Mouse (Mus musculus) forebrain, embryonic 15.5 days (tissue): ENCODE data around the gene Rpn2. TPM values are rescaled to one million over a fixed set of nuclear protein-coding genes. Genes with fewer than 3 reads are reported as not detected.
A peak's percentile ranks its signal among the peaks of the same experiment; 100 is the strongest.

Experiments
- ATAC-seq: fragments of 200-750 bp; cut with Nextera tagmentation; replicated peaks from 2 replicates; pipeline ENCODE4 v1.8.0; 2017; ENCODE audit warnings: mild to moderate bottlenecking, moderate TSS enrichment, moderate library complexity
- H3K27ac ChIP-seq: fragments of 300-500 bp; sonication (generic); replicated peaks from 2 replicates; pipeline ENCODE4 v1.5.1; 2015; ENCODE audit warnings: mild to moderate bottlenecking, inconsistent platforms
- H3K27me3 ChIP-seq: fragments of 300-500 bp; sonication (generic); 2 replicates; pipeline ENCODE4 v1.6.1; 2015; ENCODE audit warnings: inconsistent platforms
- H3K36me3 ChIP-seq: fragments of 300-500 bp; sonication (generic); 2 replicates; pipeline ENCODE4 v1.6.1; 2015; ENCODE audit warnings: mild to moderate bottlenecking, inconsistent platforms
- H3K4me1 ChIP-seq: fragments of 300-500 bp; sonication (generic); 2 replicates; pipeline ENCODE4 v1.6.1; 2015; ENCODE audit warnings: inconsistent platforms
- H3K4me2 ChIP-seq: fragments of 300-500 bp; sonication (generic); replicated peaks from 2 replicates; pipeline ENCODE4 v1.6.1; 2015; ENCODE audit warnings: mild to moderate bottlenecking, inconsistent platforms
- H3K4me3 ChIP-seq: fragments of 300-500 bp; sonication (generic); 2 replicates; pipeline ENCODE4 v1.5.1; 2015; ENCODE audit warnings: mild to moderate bottlenecking, inconsistent platforms
- H3K9ac ChIP-seq: fragments of 300-500 bp; sonication (generic); replicated peaks from 2 replicates; pipeline ENCODE4 v1.6.1; 2015; ENCODE audit warnings: mild to moderate bottlenecking, inconsistent platforms
- H3K9me3 ChIP-seq: fragments of 300-500 bp; sonication (generic); 2 replicates; pipeline ENCODE4 v1.6.1; 2016; ENCODE audit warnings: inconsistent platforms
- WGBS: fragments of 180-500 bp; shearing (Covaris S2); methylation state at CpG from one replicate; pipeline ENCODE4 v1.1.7; 2015; ENCODE audit warnings: mixed read lengths; 5-methylcytosine and 5-hydroxymethylcytosine counted together
- polyA plus RNA-seq: library from polyadenylated mRNA; unstranded; fragments of >200 nt; fragmentation: Nextera tagmentation; extraction: Ambion mirVana; gene quantifications from 2 replicates; pipeline ENCODE4 v1.2.1, GENCODE M21; 2015

Gene Rpn2
- polyA plus RNA-seq, 1 experiment from 2014 or later: 187 TPM

- ATAC-seq: no peak
- H3K4me2 ChIP-seq: no peak overlapping the region
- 40% methylated on average over 7 of the region's 7 CpGs for WGBS
- peak overlapping the region; percentile 51; the same call in 1 of the 2 replicates for H3K27ac ChIP-seq
- no peaks in the 10 kb centered on the region for H3K27me3 ChIP-seq
- H3K4me3 ChIP-seq: no peak overlapping the region
- peaks cover 51% of the 10 kb centered on the region for H3K4me1 ChIP-seq
- peaks cover 54% of the 10 kb centered on the region for H3K36me3 ChIP-seq
- H3K9ac ChIP-seq: no peak overlapping the region
- no peaks in the 10 kb centered on the region for H3K9me3 ChIP-seq
These were observed 35.5 kb downstream of the Rpn2 start for GRCm38 (mm10) chr2:157314310-157314709.

- H3K4me2 ChIP-seq: no peak overlapping the region
- WGBS: 67% methylated on average over 6 of the region's 6 CpGs
- peaks cover 56% of the 10 kb centered on the region for H3K36me3 ChIP-seq
- no peak for ATAC-seq
- H3K9me3 ChIP-seq: no peaks in the 10 kb centered on the region
- peaks cover 56% of the 10 kb centered on the region for H3K4me1 ChIP-seq
- H3K27me3 ChIP-seq: no peaks in the 10 kb centered on the region
- H3K9ac ChIP-seq: no peak overlapping the region
- no peak overlapping the region for H3K4me3 ChIP-seq
- peak overlapping the region; percentile 51 for H3K27ac ChIP-seq
These were observed 36.7 kb downstream of the Rpn2 start for GRCm38 (mm10) chr2:157315486-157315885.

GRCm38 (mm10) chr2:157316358-157316933, 37.6 kb downstream of the Rpn2 start:
- Histone ChIP-seq H3K9ac (no peak overlapping the region), H3K9me3 (no peaks in the 10 kb centered on the region), H3K27ac (peak overlapping the region; percentile 51), H3K36me3 (peaks cover 60% of the 10 kb centered on the region), H3K4me3 (no peak overlapping the region), H3K4me2 (no peak overlapping the region), H3K27me3 (no peaks in the 10 kb centered on the region), H3K4me1 (peaks cover 64% of the 10 kb centered on the region)
- no peak for ATAC-seq
- 86% methylated on average over 14 of the region's 14 CpGs for WGBS

GRCm38 (mm10) chr2:157317220-157317619, 38.4 kb downstream of the Rpn2 start:
- Histone ChIP-seq H3K27me3 (no peaks in the 10 kb centered on the region), H3K9me3 (no peaks in the 10 kb centered on the region), H3K36me3 (peaks cover 57% of the 10 kb centered on the region), H3K4me2 (no peak overlapping the region), H3K9ac (no peak overlapping the region), H3K27ac (0 out of 2 replicates have a peak overlapping the region, but pooled peaks have one; percentile 24), H3K4me1 (peaks cover 72% of the 10 kb centered on the region), H3K4me3 (no peak overlapping the region)
- WGBS: 85% methylated on average over 6 of the region's 6 CpGs
- no peak for ATAC-seq

GRCm38 (mm10) chr2:157320135-157320534, 41.3 kb downstream of the Rpn2 start:
- no peak overlapping the region for H3K9ac ChIP-seq
- H3K36me3 ChIP-seq: peaks cover 62% of the 10 kb centered on the region
- H3K27ac ChIP-seq: peak overlapping the region; percentile 66; the same call in 1 of the 2 replicates
- no peaks in the 10 kb centered on the region for H3K9me3 ChIP-seq
- peaks cover 58% of the 10 kb centered on the region for H3K4me1 ChIP-seq
- no peak overlapping the region for H3K4me2 ChIP-seq
- 52% methylated on average over 8 of the region's 8 CpGs for WGBS
- no peaks in the 10 kb centered on the region for H3K27me3 ChIP-seq
- H3K4me3 ChIP-seq: no peak overlapping the region
- no peak for ATAC-seq

- H3K36me3 ChIP-seq: peaks cover 65% of the 10 kb centered on the region
- H3K9ac ChIP-seq: no peak overlapping the region
- H3K4me1 ChIP-seq: peaks cover 51% of the 10 kb centered on the region
- no peaks in the 10 kb centered on the region for H3K9me3 ChIP-seq
- no peaks in the 10 kb centered on the region for H3K27me3 ChIP-seq
- peak overlapping the region; percentile 66 for H3K27ac ChIP-seq
- WGBS: 13% methylated on average over 5 of the region's 5 CpGs
- no peak overlapping the region for H3K4me3 ChIP-seq
- ATAC-seq: no peak
- no peak overlapping the region for H3K4me2 ChIP-seq
These were observed 42.1 kb downstream of the Rpn2 start for GRCm38 (mm10) chr2:157320886-157321285.

GRCm38 (mm10) chr2:157322029-157322766, 43.4 kb downstream of the Rpn2 start:
- peaks cover 67% of the 10 kb centered on the region for H3K36me3 ChIP-seq
- no peaks in the 10 kb centered on the region for H3K9me3 ChIP-seq
- ATAC-seq: peak; percentile 51; the same call in 1 of the 2 replicates
- H3K9ac ChIP-seq: no peak overlapping the region
- 50% methylated on average over 5 of the region's 5 CpGs for WGBS
- H3K4me3 ChIP-seq: no peak overlapping the region
- no peaks in the 10 kb centered on the region for H3K27me3 ChIP-seq
- peak overlapping the region; percentile 66 for H3K27ac ChIP-seq
- H3K4me2 ChIP-seq: no peak overlapping the region
- peaks cover 44% of the 10 kb centered on the region for H3K4me1 ChIP-seq

GRCm38 (mm10) chr2:157325238-157325637, 46.4 kb downstream of the Rpn2 start:
- Histone ChIP-seq H3K4me2 (no peak overlapping the region), H3K36me3 (peaks cover 45% of the 10 kb centered on the region), H3K27ac (no peak overlapping the region), H3K27me3 (no peaks in the 10 kb centered on the region), H3K4me3 (no peak overlapping the region), H3K4me1 (peaks cover 42% of the 10 kb centered on the region), H3K9me3 (no peaks in the 10 kb centered on the region), H3K9ac (no peak overlapping the region)
- 56% methylated on average over 2 of the region's 2 CpGs for WGBS
- ATAC-seq: no peak

GRCm38 (mm10) chr2:157328106-157328505, 49.3 kb downstream of the Rpn2 start:
- no peaks in the 10 kb centered on the region for H3K9me3 ChIP-seq
- no peaks in the 10 kb centered on the region for H3K27me3 ChIP-seq
- no peak overlapping the region for H3K4me2 ChIP-seq
- 14% methylated on average over 5 of the region's 5 CpGs for WGBS
- H3K4me1 ChIP-seq: peaks cover 22% of the 10 kb centered on the region
- H3K27ac ChIP-seq: peak overlapping the region; percentile 66
- peaks cover 30% of the 10 kb centered on the region for H3K36me3 ChIP-seq
- H3K9ac ChIP-seq: no peak overlapping the region
- H3K4me3 ChIP-seq: no peak overlapping the region
- ATAC-seq: peak; percentile 48

- H3K36me3 ChIP-seq: peaks cover 26% of the 10 kb centered on the region
- WGBS: 5% methylated on average over 11 of the region's 11 CpGs
- ATAC-seq: peak; percentile 59
- no peaks in the 10 kb centered on the region for H3K9me3 ChIP-seq
- no peak overlapping the region; the same call in 1 of the 2 replicates for H3K9ac ChIP-seq
- no peaks in the 10 kb centered on the region for H3K27me3 ChIP-seq
- H3K4me3 ChIP-seq: no peak overlapping the region
- H3K4me2 ChIP-seq: no peak overlapping the region
- H3K4me1 ChIP-seq: peaks cover 20% of the 10 kb centered on the region
- peak overlapping the region; percentile 66 for H3K27ac ChIP-seq
These were observed 49.8 kb downstream of the Rpn2 start for GRCm38 (mm10) chr2:157328570-157328969.

GRCm38 (mm10) chr2:157332059-157332458, 53.2 kb downstream of the Rpn2 start:
- H3K27me3 ChIP-seq: no peaks in the 10 kb centered on the region
- 58% methylated on average over 5 of the region's 5 CpGs for WGBS
- H3K36me3 ChIP-seq: no peaks in the 10 kb centered on the region
- no peak overlapping the region for H3K4me2 ChIP-seq
- H3K27ac ChIP-seq: peak overlapping the region; percentile 51
- H3K9ac ChIP-seq: no peak overlapping the region
- peaks cover 20% of the 10 kb centered on the region for H3K4me1 ChIP-seq
- ATAC-seq: 0 out of 2 replicates have a peak, but pooled peaks have one; percentile 44
- no peak overlapping the region for H3K4me3 ChIP-seq
- H3K9me3 ChIP-seq: no peaks in the 10 kb centered on the region

- no peak for ATAC-seq
- no peak overlapping the region for H3K4me3 ChIP-seq
- no peak overlapping the region; the same call in 1 of the 2 replicates for H3K27ac ChIP-seq
- 15% methylated on average over 5 of the region's 5 CpGs for WGBS
- H3K9ac ChIP-seq: no peak overlapping the region
- H3K4me1 ChIP-seq: peaks cover 41% of the 10 kb centered on the region
- H3K4me2 ChIP-seq: no peak overlapping the region
- H3K36me3 ChIP-seq: no peaks in the 10 kb centered on the region
- no peaks in the 10 kb centered on the region for H3K9me3 ChIP-seq
- no peaks in the 10 kb centered on the region for H3K27me3 ChIP-seq
These were observed 59.8 kb downstream of the Rpn2 start for GRCm38 (mm10) chr2:157338663-157339062.
